Mouse (Mus musculus) stomach, postnatal 0 days (tissue): ENCODE measurements around the gene Cpne2. TPM values are rescaled to one million over a fixed set of nuclear protein-coding genes. Genes with fewer than 3 reads are reported as not detected.
A peak's percentile ranks its signal among the peaks of the same experiment; 100 is the strongest.

Source experiments
- ATAC-seq: fragments of 200-750 bp; cut with Nextera tagmentation; 2 replicates; pipeline ENCODE4 v1.8.0; 2017; ENCODE audit not compliant: low FRiP score, low TSS enrichment
- DNase-seq: peaks from one replicate; pipeline ENCODE4 v3.0.0-alpha.2; 2016; ENCODE audit warnings: low spot score
- H3K27ac ChIP-seq: fragments of 300-500 bp; sonication (generic); replicated peaks from 2 replicates; pipeline ENCODE4 v1.5.1; 2014; ENCODE audit warnings: mild to moderate bottlenecking, control low read depth
- H3K27me3 ChIP-seq: fragments of 300-500 bp; sonication (generic); 2 replicates; pipeline ENCODE4 v1.6.1; 2014; ENCODE audit warnings: low read length; ENCODE audit not compliant: control insufficient read depth, insufficient read depth
- H3K36me3 ChIP-seq: fragments of 300-500 bp; sonication (generic); 2 replicates; pipeline ENCODE4 v1.6.1; 2014; ENCODE audit warnings: low read length, mixed read lengths; ENCODE audit not compliant: control insufficient read depth, insufficient read depth
- H3K4me1 ChIP-seq: fragments of 300-500 bp; sonication (generic); replicated peaks from 2 replicates; pipeline ENCODE4 v1.6.1; 2014; ENCODE audit warnings: antibody characterized with exemption; ENCODE audit not compliant: control insufficient read depth, insufficient read depth
- H3K4me2 ChIP-seq: fragments of 300-500 bp; sonication (generic); replicated peaks from 2 replicates; pipeline ENCODE4 v1.6.1; 2014; ENCODE audit warnings: low read depth, mild to moderate bottlenecking, control low read depth, moderate library complexity
- H3K4me3 ChIP-seq: fragments of 300-500 bp; sonication (generic); 2 replicates; pipeline ENCODE4 v1.5.1; 2014; ENCODE audit warnings: low read depth, low read length, control low read depth
- H3K9ac ChIP-seq: fragments of 300-500 bp; sonication (generic); 2 replicates; pipeline ENCODE4 v1.6.1; 2014; ENCODE audit warnings: mild to moderate bottlenecking, low read length, control low read depth, mixed read lengths
- H3K9me3 ChIP-seq: fragments of 300-500 bp; sonication (generic); 2 replicates; pipeline ENCODE4 v1.6.1; 2016; ENCODE audit warnings: low read length; ENCODE audit not compliant: control insufficient read depth
- CTCF ChIP-seq: IDR thresholded peaks from 2 replicates; pipeline ENCODE4 v1.5.1; 2016; ENCODE audit warnings: antibody characterized with exemption, low read depth, mild to moderate bottlenecking, moderate library complexity
- EP300 ChIP-seq: optimal IDR thresholded peaks from 2 replicates; pipeline ENCODE3; 2016; ENCODE audit warnings: antibody characterized with exemption
- WGBS: fragments of 180-500 bp; shearing (Covaris S2); extraction: QIAGEN DNeasy Blood & Tissue Kit; methylation state at CpG from one replicate; pipeline ENCODE4 v1.1.7; 2014; 5-methylcytosine and 5-hydroxymethylcytosine counted together
- polyA plus RNA-seq: library from polyadenylated mRNA; unstranded; fragments of >200 nt; fragmentation: Nextera tagmentation; extraction: Ambion mirVana; gene quantifications from 2 replicates; pipeline ENCODE4 v1.2.1, GENCODE M21; 2015

Cpne2 gene
- polyA plus RNA-seq, 1 experiment from 2014 or later: 6.2 TPM

DNA sequence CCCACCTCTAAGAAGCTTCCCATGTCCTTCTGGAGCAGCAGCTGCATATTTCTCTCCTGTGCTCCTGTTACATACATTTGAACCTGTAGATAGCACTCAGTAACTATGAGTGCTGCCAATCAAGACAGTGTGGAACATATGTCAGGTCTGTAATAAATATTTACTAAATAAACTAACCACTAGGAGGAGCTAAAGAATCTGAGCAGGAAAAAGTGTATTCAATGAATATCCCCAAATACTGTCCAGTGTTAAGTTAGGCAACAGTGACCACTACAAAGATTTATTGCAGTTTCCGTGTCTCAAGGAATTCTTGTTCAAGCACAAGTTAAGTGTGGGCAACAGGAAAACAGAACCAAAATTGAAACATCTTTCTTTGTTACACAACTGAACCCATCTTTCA lies 61.4 kb downstream of the Cpne2 start:
- ATAC-seq (no peak), DNase-seq (no peak)
- Histone ChIP-seq H3K27ac (no peak overlapping the region), H3K9ac (no peak overlapping the region), H3K4me2 (no peak overlapping the region), H3K9me3 (no peaks in the 10 kb centered on the region), H3K4me1 (no peaks in the 10 kb centered on the region), H3K36me3 (no peaks in the 10 kb centered on the region), H3K4me3 (no peak overlapping the region), H3K27me3 (no peaks in the 10 kb centered on the region)
- TF ChIP-seq EP300: no peak
- peak; percentile 63 for TF ChIP-seq CTCF
- WGBS: 45% methylated on average over 1 of the region's 1 CpGs

DNA sequence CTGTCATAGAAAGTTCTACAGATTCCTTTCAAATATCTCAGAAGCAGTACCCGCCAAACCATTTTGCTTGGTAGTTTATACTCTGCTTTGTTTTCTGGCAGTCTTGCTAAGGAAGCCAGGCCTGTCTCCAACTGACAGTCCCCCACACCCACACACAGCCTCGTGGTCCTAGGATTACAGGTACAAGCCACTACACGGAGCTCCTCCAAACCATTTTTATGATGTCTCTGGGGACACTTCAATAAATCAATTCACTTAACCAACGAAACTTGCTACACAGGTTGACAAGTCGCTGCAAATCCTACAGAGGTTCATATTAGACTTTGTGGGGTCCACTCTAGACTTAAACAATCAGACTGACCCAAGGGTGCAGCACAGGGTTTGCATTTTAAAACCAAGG lies 67.7 kb downstream of the Cpne2 start:
- no peak for TF ChIP-seq EP300
- no peak for TF ChIP-seq CTCF
- peak overlapping the region; percentile 100 for H3K4me3 ChIP-seq
- peak overlapping the region; percentile 97 for H3K9ac ChIP-seq
- no peaks in the 10 kb centered on the region for H3K4me1 ChIP-seq
- ATAC-seq (no peak), DNase-seq (no peak)
- peak overlapping the region; percentile 98; the same call in 1 of the 2 replicates for H3K27ac ChIP-seq
- no peaks in the 10 kb centered on the region for H3K9me3 ChIP-seq
- no peaks in the 10 kb centered on the region for H3K27me3 ChIP-seq
- 9% methylated on average over 5 of the region's 5 CpGs for WGBS
- H3K36me3 ChIP-seq: no peaks in the 10 kb centered on the region
- peak overlapping the region; percentile 78 for H3K4me2 ChIP-seq

DNA sequence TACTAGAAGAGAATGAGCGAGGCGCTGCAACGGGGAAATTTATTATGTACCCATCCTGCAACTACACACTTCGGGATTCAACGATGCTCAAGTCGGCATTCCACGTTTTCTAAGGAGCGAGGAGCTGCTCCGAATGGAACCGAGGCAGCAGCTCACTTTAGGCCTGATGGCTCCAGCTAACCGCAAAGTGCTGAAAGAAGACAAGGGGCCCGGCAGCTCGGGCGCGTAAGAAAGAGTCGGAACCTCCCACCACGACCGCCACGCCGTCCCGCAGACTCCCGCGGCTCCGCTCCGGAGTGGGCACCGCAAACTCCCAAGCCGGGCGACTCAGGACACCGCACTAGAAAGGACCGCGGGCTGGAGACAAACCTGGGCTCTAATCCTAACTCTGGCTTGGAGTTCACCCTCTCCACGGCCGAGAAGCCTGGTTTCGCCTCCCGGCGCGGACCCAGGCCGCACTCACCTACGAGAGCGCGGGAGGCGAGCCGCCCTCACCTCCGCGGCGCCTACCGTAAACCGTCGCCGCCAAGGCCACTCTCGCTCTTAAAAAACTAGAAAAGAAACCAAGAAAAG lies 68.3 kb downstream of the Cpne2 start:
- no peaks in the 10 kb centered on the region for H3K36me3 ChIP-seq
- WGBS: under 1% methylated on average over 51 of the region's 51 CpGs

DNA sequence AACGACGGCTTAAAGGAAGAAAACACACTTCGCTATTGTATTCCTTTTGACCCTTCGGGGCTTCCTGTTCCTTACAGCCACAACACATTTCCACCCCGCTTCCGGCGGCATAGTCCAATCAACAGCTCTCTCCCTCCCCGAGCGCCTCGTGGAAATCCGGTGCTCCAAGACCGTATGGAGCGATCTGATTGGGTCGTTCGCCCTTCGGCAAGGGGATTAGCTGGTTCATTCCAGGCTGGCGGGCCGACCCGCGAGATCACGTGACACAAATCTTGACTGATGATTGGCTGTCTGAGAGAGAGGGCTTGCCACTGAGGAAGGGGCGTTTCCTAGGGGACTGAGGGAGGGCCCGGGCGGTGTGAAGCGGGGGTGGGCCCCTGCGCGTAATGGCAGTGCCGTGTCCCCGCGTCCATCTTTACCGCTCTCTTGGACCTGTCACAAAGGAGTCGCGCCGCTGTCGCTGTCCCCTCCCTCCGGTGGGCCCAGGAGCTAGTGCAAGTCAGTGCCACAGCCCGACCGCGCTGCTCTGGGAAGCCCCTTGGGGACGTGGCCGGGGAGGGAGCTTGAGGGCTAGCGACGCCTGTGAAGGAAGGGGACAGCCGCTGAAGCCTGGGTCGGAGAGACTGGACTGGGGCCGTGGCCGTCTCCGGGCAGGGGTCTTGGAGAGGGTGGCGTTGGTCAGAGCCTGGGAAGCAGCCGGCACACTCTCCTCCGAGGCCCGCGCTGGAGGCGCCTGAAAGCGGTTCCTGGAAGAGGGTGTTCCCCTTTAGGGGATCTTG lies 69.0 kb downstream of the Cpne2 start, which contains the start of the genes Rspry1 and Fam192a:
Gene Rspry1 (plus strand): TSS at position 331 of the 779 bp plus-strand sequence.
Gene Fam192a (minus strand): TSS at position 391 of the 779 bp plus-strand sequence.
- WGBS: under 1% methylated on average over 50 of the region's 55 CpGs
- peak; percentile 99 for DNase-seq
- H3K9ac ChIP-seq: peak within 1 kb of the TSS; percentile 97
- H3K4me2 ChIP-seq: peak within 1 kb of the TSS; percentile 95
- H3K27me3 ChIP-seq: no peaks in the 10 kb centered on the region
- H3K36me3 ChIP-seq: no peaks in the 10 kb centered on the region
- peak within 1 kb of the TSS; percentile 100 for H3K4me3 ChIP-seq
- no peaks in the 10 kb centered on the region for H3K4me1 ChIP-seq
- H3K9me3 ChIP-seq: no peaks in the 10 kb centered on the region
- TF ChIP-seq EP300: no peak
- peak; percentile 19; the same call in 1 of the 2 replicates for TF ChIP-seq CTCF
- peak within 1 kb of the TSS; percentile 98 for H3K27ac ChIP-seq
- peak; percentile 100 for ATAC-seq

More for the DNA sequence above, 68.3 kb downstream of the Cpne2 start:
- H3K4me1 ChIP-seq: no peaks in the 10 kb centered on the region
- H3K4me3 ChIP-seq: peak overlapping the region; percentile 100
- DNase-seq (no peak), ATAC-seq (peak; percentile 56)
- H3K27ac ChIP-seq: peak overlapping the region; percentile 98
- H3K4me2 ChIP-seq: peak overlapping the region; percentile 78
- no peaks in the 10 kb centered on the region for H3K9me3 ChIP-seq
- H3K27me3 ChIP-seq: no peaks in the 10 kb centered on the region
- TF ChIP-seq EP300 (no peak), CTCF (no peak)
- peak overlapping the region; percentile 97 for H3K9ac ChIP-seq

DNA sequence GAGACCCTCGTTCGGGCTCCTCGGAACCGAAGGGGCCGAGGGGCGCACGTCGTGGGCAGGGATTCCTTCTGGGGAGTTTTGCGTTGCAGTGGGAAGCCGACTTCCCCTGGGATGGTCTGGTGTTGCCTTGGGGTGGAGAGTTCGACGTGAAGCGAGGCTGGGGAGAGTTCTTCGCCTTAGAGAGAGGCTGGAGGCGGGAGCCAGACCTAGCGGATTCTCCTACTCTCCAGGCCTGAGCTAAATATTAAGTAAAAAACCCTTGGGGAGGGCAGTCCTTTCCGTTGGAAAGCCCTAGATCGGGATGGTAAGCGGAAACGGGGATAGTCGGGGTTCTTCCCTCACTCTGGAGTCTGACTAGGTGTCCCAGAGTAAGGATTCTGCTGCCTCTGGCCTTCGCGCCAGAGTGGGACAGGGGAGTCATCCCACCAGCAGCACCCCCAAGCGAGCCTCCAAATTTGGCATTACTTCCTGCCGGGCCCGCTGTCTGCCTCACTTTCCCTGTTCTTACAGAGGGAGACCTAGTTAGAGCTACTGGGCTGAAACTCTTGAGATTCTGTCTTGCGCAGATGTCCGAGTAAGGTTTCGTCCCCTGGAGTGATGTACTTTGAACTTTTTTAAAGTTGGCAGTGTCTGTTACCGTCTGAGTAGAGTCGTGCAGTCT lies 69.8 kb downstream of the Cpne2 start:
- H3K27me3 ChIP-seq: no peaks in the 10 kb centered on the region
- no peaks in the 10 kb centered on the region for H3K9me3 ChIP-seq
- peak overlapping the region; percentile 100 for H3K4me3 ChIP-seq
- peak overlapping the region; percentile 88 for H3K27ac ChIP-seq
- DNase-seq (peak; percentile 19), ATAC-seq (no peak)
- TF ChIP-seq CTCF: no peak
- TF ChIP-seq EP300: no peak
- under 1% methylated on average over 31 of the region's 31 CpGs for WGBS
- no peaks in the 10 kb centered on the region for H3K4me1 ChIP-seq
- H3K4me2 ChIP-seq: peak overlapping the region; percentile 95
- H3K9ac ChIP-seq: peak overlapping the region; percentile 96
- no peaks in the 10 kb centered on the region for H3K36me3 ChIP-seq
